Mouse (Mus musculus): ENCODE measurements around the gene Dlx2. TPM values are rescaled to one million over a fixed set of nuclear protein-coding genes. Genes with fewer than 3 reads are reported as not detected.

Dlx2 gene
- polyA plus RNA-seq, 1 experiment: not detected

DNA sequence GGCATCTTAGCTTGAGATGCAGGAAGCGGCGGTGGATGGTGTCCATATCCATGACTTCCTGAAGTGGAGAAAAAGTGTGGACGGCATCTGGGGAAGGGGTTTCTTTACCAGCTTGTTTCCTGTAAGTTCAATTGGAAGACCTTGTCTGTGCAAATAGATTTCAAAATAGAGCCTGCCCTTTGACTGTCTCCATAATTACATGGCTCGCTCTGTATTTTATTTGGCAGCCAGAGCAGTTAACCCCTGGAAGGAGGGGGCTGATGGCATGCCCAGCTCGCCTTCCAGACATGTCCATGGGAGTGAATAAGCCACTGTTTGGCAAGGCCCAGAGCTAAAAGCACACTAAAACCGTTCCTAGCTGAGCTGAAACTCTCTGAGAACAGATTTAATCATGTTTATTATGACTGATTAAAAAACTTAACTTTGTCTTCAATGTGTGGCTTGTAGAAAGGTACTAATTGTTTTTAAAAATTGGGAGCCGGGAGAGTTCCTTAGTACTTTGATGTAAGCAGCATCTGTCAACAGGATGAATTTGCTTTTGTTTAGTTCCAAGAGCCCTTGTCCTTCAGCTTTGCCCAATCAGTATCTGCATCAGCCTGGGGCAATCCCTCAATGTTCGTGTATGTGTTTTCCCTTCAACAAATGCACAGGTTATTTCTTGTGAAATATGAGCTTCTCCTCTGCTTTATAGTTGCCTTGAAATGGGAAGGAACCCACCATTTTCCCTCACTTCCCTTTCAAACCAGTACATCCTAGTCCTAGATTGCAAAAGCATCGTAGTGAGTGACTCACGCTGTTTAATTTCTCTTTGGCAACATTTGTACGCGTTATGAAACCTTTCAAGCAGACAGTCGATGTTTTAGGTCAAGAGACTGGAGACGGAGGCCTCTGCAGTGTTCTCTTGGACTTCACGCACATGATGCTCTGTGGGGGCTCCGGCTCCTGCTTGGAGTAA lies 47.0 kb downstream of the Dlx2 start:
- DNase-seq: no peak
- H3K4me3 ChIP-seq (ENCODE audit: insufficient read depth, low read depth, low read length): no peak overlapping the region
- no peak overlapping the region for H3K27ac ChIP-seq (ENCODE audit: insufficient read depth, low read depth, low read length)
- no peaks in the 10 kb centered on the region for H3K27me3 ChIP-seq (replicated peaks; ENCODE audit: control insufficient read depth, insufficient read depth, low read length)
- TF ChIP-seq CTCF (conservative IDR thresholded peaks at IDR 0.05; ENCODE audit: insufficient read depth, insufficient read length, low read depth, low read length) (no peak), POLR2A (IDR thresholded peaks at IDR 0.05; ENCODE audit: low read depth, low read length) (no peak)
- no peaks in the 10 kb centered on the region for H3K36me3 ChIP-seq (ENCODE audit: control insufficient read depth, insufficient read depth, low read length)
- 72% methylated on average over 16 of the region's 16 CpGs for WGBS
- no peaks in the 10 kb centered on the region for H3K4me1 ChIP-seq (ENCODE audit: control insufficient read depth, insufficient read depth, low read length)

DNA sequence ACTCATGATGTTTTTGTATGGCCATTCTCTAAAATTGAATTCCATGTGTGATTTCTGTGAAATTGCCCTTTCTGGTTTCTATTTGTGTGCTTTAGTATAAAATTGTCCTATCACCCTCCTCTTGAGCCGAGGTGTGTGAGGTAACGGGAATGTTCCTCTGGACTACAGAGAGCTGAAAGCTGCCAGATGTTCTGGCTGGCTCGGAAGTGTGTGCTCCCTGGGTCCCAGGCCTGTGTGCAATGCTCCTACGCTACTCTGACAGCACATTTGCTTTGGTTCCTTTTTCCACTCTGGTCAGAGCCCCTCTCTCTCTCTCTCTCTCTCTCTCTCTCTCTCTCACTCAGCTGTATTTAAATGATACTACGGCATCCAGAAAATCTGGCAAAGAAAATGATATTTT lies 49.4 kb downstream of the Dlx2 start:
- H3K4me3 ChIP-seq (ENCODE audit: insufficient read depth, low read depth, low read length): no peak overlapping the region
- no peaks in the 10 kb centered on the region for H3K27me3 ChIP-seq (replicated peaks; ENCODE audit: control insufficient read depth, insufficient read depth, low read length)
- H3K4me1 ChIP-seq (ENCODE audit: control insufficient read depth, insufficient read depth, low read length): no peaks in the 10 kb centered on the region
- 83% methylated on average over 5 of the region's 5 CpGs for WGBS
- TF ChIP-seq POLR2A (IDR thresholded peaks at IDR 0.05; ENCODE audit: low read depth, low read length) (no peak), CTCF (conservative IDR thresholded peaks at IDR 0.05; ENCODE audit: insufficient read depth, insufficient read length, low read depth, low read length) (no peak)
- H3K36me3 ChIP-seq (ENCODE audit: control insufficient read depth, insufficient read depth, low read length): no peaks in the 10 kb centered on the region
- DNase-seq: no peak
- no peak overlapping the region for H3K27ac ChIP-seq (ENCODE audit: insufficient read depth, low read depth, low read length)

DNA sequence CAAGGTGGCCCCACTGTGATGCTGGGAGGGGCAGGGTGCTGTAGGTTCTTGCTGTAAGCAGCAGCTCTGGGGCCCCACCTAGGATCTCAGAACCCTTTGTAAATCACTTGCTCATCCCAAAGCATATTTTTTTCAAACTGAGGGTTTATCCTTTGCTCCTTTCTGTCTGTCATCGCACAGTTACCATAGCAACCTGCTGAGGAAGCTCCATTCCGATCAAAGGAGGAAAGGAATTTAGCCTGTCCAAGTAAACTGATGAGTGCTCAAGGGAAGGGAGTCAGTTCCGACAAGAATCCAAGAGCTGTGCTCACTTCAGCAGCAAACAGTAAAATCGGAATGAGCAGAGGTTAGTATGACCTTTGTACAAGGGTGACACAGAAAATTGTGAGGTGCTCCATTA lies 51.6 kb downstream of the Dlx2 start:
- WGBS: 47% methylated on average over 4 of the region's 4 CpGs
- no peak for DNase-seq
- Histone ChIP-seq H3K4me1 (ENCODE audit: control insufficient read depth, insufficient read depth, low read length) (no peaks in the 10 kb centered on the region), H3K36me3 (ENCODE audit: control insufficient read depth, insufficient read depth, low read length) (no peaks in the 10 kb centered on the region), H3K27ac (ENCODE audit: insufficient read depth, low read depth, low read length) (no peak overlapping the region), H3K27me3 (replicated peaks; ENCODE audit: control insufficient read depth, insufficient read depth, low read length) (no peaks in the 10 kb centered on the region), H3K4me3 (ENCODE audit: insufficient read depth, low read depth, low read length) (no peak overlapping the region)
- TF ChIP-seq CTCF (conservative IDR thresholded peaks at IDR 0.05; ENCODE audit: insufficient read depth, insufficient read length, low read depth, low read length): no peak

DNA sequence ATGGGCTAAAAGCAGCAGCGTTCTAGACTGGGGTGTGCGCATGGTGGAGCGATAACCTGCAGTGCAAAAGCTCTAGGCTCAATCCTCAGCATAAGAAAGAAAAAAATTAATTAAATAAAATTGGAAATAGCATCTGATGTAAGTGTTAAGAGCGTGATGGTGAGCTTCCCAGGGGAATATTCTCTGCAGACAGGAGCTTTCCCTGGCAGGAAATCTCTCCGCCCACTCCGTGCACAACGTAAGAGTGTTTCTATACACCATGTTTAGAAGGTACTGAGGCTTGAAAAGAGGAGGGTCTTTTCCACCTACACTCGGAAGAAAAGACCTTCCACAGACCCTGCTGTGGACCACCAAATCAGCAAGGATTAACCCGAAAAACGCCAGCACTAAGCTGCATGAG lies 52.1 kb downstream of the Dlx2 start:
- no peak for DNase-seq
- Histone ChIP-seq H3K36me3 (ENCODE audit: control insufficient read depth, insufficient read depth, low read length) (no peaks in the 10 kb centered on the region), H3K27ac (ENCODE audit: insufficient read depth, low read depth, low read length) (no peak overlapping the region), H3K4me3 (ENCODE audit: insufficient read depth, low read depth, low read length) (no peak overlapping the region), H3K4me1 (ENCODE audit: control insufficient read depth, insufficient read depth, low read length) (no peaks in the 10 kb centered on the region), H3K27me3 (replicated peaks; ENCODE audit: control insufficient read depth, insufficient read depth, low read length) (no peaks in the 10 kb centered on the region)
- TF ChIP-seq CTCF (conservative IDR thresholded peaks at IDR 0.05; ENCODE audit: insufficient read depth, insufficient read length, low read depth, low read length): no peak
- TF ChIP-seq POLR2A (IDR thresholded peaks at IDR 0.05; ENCODE audit: low read depth, low read length): no peak
- 79% methylated on average over 10 of the region's 10 CpGs for WGBS

Other genes with a start within 250 kb of the Dlx2 start
- gene Slc25a12, start 179.0 kb downstream of the Dlx2 start, polyA plus RNA-seq (2012; rRNA removed): 72.9 and 82.5 TPM in 2 replicates
- gene Hat1, start 157.8 kb downstream of the Dlx2 start, polyA plus RNA-seq (2012; rRNA removed): 4.7 and 7.7 TPM in 2 replicates
- gene Metap1d, start 93.5 kb downstream of the Dlx2 start, polyA plus RNA-seq (2012; rRNA removed): 33.6 and 34.6 TPM in 2 replicates
- 0.16 TPM in 1 of 2 replicates, not detected in the other for gene Dlx1, start 18.6 kb downstream of the Dlx2 start, polyA plus RNA-seq (2012; rRNA removed)
- gene Itga6, start 198.9 kb upstream of the Dlx2 start, polyA plus RNA-seq (2012; rRNA removed): 58.7 and 60.3 TPM in 2 replicates